Mouse (Mus musculus) forelimb bud, embryonic 11.5 days (tissue): ENCODE results near the gene Asap2.

Experiments
- DNase-seq: peaks from one replicate; pipeline ENCODE4 v3.0.0-alpha.2; 2012; ENCODE audit warnings: low read depth, low spot score

Gene Asap2

GRCm38 (mm10) chr12:21264970-21265369, 274.7 kb downstream of the Asap2 start:
- DNase-seq: no peak

GRCm38 (mm10) chr12:21265501-21265900, 275.2 kb downstream of the Asap2 start:
- no peak for DNase-seq

GRCm38 (mm10) chr12:21265946-21266783, 275.9 kb downstream of the Asap2 start:
- DNase-seq: peak; percentile 31

DNA sequence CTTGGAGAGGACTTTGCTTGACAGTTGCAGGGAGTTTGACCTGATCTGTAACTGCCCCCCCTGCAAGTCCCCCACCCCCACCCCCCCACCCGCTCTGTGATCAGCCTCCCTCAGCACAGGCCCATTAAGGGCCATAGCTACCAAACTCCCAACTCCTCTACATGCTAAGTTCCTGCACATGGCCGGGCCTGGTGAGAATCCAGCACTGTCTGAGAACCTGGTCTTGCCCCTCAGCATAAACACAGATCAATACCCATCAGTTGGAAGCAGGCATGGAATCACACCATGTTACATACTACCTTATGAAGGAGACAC, 276.5 kb downstream of the Asap2 start:
- DNase-seq: no peak

- DNase-seq: no peak
These were observed 277.9 kb downstream of the Asap2 start for GRCm38 (mm10) chr12:21268083-21268616.

DNA sequence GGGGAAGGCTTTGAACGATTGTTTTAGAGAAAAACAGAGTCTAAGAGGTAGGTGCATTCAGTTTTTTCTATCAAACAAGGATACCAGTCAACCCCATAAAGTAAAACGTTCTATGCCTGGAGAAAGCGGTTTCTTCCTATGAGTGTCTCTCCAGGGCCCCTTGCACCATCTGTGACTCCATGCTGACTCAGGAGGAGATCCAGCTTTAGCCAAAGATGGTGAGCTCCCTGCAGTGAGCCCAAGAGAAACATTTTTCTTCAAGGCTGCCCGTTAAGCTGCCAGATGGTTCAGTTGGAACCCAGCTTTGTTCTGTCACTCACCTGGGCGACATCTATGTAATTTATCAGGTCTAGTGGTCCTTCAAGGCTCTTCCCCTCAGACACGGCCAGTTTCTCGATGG, 284.2 kb downstream of the Asap2 start:
- no peak for DNase-seq

DNA sequence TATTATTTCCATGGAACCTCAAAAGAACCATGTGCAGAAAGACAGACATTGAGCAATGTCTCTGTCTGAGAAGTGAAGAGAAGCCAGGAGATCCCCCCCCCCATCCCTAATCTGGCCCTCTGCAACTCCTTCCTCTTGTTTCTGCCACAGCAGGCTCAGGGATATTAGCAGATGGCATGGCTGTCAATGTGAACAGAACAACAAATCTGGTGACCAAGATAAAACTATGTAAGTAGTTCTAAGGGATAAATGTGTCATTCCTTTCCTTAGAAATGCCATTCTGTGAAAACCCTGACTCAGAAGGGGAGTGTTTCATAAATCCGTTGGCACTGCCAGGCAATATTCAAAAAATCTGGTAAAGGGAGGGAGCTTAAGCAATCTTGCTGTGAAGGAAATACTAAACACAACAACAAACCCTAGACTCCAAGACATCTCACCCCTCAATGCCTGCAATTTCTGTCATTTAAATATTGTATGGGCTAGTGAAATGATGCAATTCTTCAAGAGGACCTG, 287.1 kb downstream of the Asap2 start:
- no peak for DNase-seq

GRCm38 (mm10) chr12:21284761-21285441, 294.6 kb downstream of the Asap2 start, which contains the start of gene Cpsf3:
Gene Cpsf3, plus strand, starts transcription at chr12:21285391.
- no peak for DNase-seq

- DNase-seq: peak; percentile 48
These were observed 295.4 kb downstream of the Asap2 start for GRCm38 (mm10) chr12:21285508-21286242.

- DNase-seq: peak; percentile 99
These were observed 296.0 kb downstream of the Asap2 start, which contains the start of gene Itgb1bp1 for GRCm38 (mm10) chr12:21286243-21286622. Gene Itgb1bp1, minus strand, starts transcription at chr12:21286284.

DNA sequence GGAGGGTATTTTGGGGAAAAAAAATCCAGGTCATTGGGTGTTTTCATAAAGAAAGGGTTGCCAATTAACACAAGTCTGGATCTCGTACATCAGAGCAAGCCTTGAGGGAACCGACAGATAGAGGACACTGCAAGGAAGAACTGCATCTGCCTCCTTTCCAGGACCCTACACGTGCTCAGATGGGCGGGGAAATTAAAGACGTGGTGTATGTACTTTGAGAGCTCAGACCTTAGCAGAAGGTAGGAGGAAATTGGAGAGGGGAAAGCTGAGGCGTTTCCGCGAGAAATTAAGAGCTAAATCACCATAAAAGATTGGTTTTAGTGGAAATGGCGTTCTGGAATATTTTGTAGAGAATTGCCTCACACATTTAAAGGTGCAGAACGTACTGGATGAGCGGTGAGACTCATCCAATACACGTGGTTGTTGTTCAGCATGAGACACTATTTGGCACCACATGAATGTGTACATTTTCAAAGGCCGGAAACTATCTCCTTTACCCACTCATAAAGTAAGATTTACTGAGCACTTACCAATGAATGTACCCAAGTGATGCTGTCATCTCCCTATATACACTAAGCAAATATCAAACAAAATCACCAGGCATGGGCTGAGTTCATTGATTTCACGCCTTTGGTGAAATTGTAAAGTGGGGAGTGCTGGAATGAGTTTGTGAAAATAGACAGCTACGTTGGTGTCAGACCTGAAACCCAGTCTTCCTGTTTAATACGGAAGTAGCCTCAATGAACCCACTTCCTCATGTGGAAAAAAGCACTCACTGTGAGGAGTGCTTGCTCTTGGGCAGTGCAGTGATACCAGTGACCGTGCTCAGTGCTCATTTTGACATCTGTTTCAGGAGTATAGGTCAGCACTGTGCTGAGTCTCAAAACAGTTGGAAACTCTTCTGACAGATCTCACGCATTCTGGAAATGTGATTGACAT, 296.7 kb downstream of the Asap2 start:
- peak; percentile 6 for DNase-seq

- DNase-seq: no peak
These were observed 298.6 kb downstream of the Asap2 start for GRCm38 (mm10) chr12:21288716-21289395.

DNA sequence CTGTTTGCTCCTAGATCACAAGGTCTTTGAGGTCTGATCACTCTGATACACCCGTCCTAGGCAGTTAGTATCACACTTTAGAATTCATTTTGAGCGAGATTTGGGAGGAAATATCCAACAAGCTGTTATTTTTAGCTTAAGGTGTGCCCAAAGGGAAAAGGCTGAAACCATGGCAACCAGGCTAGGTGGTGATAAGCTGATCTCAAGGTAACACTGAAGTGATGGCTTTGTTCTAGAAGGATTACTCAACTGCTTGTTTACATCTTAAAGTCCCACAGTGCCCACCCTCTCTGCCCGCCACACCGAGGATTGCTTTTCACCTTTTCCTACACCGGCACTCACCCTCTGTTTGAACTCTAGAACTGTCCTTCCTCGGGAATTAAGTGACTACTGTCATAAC, 299.4 kb downstream of the Asap2 start:
- DNase-seq: no peak

DNA sequence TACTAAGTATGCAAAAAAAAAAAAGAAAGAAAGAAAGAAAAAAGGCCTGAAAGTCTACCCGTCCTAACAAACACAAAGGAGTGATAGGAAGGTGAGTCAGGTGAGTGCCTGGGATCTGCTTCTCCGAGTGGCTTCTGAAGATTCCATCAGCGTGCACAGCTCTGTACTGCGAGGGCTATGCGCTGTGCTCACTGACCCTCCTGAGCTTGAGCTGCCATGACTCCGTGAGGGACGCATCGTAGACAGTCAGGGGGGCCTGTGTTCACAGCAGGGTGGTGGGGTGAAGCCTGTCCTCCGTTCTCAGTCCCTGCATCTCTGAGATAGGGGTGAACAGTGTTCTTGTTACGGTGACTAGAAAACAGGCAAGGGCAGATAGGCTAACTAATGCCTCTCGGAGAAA, 308.6 kb downstream of the Asap2 start:
- no peak for DNase-seq

- no peak for DNase-seq
These were observed 311.1 kb downstream of the Asap2 start for GRCm38 (mm10) chr12:21301324-21301723.

- no peak for DNase-seq
These were observed 311.7 kb downstream of the Asap2 start for GRCm38 (mm10) chr12:21301932-21302331.

DNA sequence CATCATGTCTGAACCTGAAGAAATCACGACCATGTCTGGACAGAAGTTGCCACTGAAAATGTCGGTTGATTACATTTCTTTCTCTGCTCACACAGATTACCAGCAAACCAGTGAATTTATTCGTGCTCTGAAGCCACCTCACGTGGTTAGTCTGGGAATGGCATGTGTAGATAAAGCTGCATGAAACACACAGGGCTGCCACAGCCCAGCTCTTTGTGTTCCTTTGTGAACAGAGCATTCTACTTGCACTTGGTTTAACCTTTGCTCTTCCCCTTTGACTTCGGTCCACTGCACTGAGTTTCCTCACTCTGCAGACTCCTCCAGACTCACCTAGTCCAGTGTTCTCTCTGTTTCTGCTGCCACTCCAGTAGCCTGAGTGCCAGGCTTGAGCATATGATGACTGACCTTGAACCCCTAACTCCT, 312.1 kb downstream of the Asap2 start:
- no peak for DNase-seq

DNA sequence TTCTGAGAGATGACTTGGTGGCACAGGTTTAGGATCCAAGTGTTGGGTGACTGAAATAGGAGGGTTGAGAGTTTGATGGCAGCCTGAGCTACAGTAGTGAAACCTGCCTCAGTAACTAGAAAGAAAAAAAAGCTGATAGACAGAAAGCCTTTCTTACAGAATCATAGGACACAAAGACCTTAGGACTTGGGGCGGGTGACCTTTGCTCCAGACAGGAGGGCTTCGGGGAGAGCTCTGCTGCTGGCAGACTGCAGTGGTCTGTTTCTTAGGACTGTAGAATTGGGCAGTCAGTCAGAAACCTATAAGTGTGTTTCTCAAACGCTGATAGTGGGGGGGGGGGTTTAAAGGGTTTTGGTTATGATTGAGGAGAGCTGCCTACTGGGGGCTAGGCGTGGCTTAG, 315.5 kb downstream of the Asap2 start:
- DNase-seq: no peak

DNA sequence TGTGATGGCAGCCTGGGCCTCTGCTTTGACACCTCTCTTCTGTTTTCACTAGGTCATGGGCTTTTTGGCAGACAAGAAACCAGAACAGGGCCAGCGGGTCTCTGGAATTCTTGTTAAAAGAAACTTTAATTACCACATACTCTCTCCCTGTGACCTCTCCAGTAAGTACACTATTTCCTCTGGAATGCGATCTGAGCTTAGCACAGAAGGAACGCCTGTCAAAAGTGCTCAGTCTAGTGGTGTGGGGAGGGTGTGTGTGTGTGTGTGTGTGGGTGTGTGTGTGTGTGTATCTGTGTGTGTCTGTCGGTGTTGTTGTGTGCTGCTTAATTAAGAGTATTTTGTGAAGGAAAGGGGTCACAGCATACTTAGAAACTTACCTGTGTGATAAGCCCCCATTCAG, 316.5 kb downstream of the Asap2 start:
- no peak for DNase-seq

DNA sequence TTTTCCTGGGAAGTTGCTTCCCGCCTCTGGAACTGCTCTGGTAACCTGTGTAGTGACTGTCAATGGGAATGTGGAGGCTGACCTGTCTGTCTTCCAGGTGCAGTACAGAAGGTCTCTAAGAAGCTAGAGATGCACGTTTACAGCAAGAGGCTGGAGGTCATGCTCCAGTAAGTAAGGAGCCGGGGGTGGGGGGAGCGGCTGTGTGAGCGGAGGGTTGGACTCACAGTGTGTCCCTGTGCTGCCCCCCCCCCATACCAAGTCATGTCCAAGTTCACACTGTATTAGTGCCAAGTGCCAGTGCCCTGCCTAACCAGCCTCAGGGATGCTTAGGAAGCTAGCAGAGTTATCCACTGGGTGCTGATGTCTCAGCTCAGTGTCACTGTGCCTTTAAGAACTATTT, 321.9 kb downstream of the Asap2 start:
- no peak for DNase-seq
